Mouse (Mus musculus) ovary, adult 18-20 months (tissue): ENCODE data around the gene Hnrnpa0.

Source experiments
- DNase-seq: peaks from one replicate; pipeline ENCODE4 v3.0.0; 2022; ENCODE audit warnings: low spot score, mixed read lengths

The Hnrnpa0 gene

GRCm38 (mm10) chr13:58126862-58127765 is 1.2 kb downstream of the Hnrnpa0 start:
- no peak for DNase-seq

DNA sequence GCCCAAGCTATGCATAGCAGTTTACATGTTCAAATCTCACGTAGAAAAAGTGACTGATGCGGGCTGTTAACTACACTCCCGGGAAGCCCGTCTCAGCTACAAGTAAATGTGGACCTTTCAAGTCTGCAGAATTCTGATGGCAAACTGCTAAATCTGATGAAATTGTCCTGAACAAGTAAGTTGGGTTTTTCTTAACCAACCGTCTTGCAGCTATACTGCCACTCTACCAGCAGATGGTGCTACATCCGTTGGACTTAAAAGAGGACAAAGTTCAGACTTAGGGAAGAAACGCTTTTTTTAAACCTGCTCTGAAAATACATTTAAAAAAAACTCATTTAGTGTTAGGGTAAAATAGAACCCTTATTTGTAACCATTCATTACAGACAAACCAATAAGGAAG is 2.2 kb downstream of the Hnrnpa0 start:
- DNase-seq = no peak

DNA sequence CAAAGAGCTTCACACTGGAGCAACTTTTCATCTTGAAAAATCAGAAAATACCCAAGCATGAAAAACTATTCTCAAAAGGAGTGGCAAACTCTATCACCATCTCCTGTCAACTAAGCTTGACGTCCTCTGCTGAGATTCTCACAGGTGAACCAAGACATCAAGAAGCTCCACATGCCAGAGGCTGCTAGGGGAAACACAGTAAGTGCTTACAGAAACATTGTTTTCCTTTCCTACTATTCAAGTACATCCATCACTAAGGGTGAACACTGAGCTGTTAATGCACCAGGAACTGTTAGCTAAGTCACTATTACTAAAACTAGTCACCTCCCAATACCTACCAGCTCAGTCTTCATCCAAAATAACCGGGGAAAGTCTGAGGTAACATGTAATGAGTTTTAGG is 3.4 kb downstream of the Hnrnpa0 start:
- no peak for DNase-seq

DNA sequence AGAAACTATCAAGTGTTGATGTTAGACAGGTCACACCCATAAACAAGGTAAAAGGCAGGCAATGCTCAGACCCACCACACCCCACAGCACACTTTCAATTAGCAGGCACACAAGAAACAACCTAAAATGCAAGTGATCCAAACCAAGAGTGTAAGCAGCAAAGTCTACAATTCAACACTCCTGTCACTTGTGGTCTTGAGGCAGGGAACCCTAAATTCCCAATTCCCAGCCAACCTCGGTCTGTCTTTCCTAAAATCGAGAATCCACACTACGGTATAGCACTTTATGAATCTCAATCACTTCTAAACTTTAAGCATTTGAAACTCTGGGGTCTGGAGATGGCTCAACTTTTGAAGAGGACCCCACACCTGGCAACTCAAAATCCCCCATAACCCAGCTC is 4.1 kb downstream of the Hnrnpa0 start:
- no peak for DNase-seq

DNA sequence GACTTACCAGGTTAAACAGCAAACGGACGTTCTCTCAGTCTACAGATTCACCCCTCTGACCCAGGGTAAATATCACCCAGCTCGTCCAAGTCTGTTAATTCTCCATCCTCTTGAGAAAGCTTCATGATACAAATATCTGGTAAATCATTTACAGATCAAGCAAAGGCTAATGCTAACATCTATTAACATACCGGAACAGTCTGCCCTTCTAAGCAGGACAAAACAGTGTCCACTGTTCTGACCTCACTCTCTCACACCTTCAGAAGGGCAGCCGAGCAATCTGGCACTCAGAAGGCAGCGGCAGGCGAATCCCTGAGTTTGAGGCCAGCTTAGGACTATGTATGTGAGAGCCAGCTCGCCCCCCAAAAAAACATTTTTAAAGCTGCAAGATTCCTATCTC is 5.0 kb downstream of the Hnrnpa0 start:
- DNase-seq = no peak

DNA sequence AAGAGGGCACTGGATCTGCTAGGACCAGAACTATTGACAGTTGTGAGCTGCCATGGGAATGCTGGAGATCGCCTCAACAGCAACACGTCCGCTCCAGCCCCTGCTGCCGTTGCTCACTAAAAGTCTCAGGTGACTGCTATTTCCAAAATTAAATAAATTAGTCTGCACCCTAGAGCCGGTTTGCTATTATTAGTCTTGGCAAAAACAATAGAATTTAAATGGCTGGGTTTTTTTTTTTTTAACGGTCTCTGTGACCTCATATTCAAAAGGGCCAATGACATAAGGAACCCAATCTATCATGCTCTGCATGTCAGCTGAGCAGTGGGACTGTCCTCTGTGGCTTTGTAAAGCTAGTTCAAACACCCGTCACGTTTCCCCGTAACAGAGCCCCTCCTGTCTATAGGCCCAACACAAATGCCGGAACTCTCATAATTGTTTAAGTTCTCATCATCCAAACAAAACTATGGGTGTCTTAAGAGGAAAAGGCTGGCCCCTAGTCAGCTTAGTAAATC is 5.5 kb downstream of the Hnrnpa0 start:
- DNase-seq = no peak

DNA sequence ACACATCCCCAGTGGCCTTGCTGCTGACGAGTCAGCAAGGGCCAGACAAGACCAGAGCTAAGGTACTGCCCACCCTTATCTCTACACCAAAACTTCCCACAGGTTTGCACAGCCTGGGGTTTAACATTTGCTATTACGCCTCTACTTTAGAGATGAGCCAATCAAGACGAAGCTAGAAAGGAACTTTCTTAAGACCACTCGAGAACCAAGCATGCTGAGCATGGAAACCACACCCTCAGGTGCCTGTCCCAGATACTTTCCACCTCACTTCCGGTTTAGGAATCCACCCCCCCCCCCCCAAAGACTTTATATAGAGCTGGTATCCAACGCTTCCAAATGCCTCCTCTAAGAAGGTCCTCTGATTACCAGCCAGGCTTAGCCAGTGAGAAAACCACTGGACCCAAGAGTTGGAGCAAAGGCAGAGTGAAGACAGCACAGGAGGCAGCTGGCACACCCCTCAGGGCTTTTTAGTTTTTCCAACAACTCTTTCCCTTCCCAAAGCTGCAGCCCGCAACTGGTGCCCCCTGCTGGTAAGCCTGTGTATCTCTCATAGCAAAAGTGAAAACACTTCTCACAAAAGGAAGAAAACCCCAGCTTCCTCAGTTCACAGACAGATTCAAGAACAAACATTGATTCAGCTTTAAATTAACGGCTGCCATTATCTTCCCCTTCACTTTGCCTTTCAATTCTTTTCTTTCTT is 10.9 kb downstream of the Hnrnpa0 start:
- DNase-seq = no peak

- DNase-seq = no peak
Observed at GRCm38 (mm10) chr13:58116801-58117200, 11.6 kb downstream of the Hnrnpa0 start.

- DNase-seq = no peak
Observed at GRCm38 (mm10) chr13:58115227-58115626, 13.1 kb downstream of the Hnrnpa0 start.

- peak; percentile 43 for DNase-seq
Observed at GRCm38 (mm10) chr13:58113061-58113900, 15.1 kb downstream of the Hnrnpa0 start, which contains the start of gene Klhl3. Klhl3 (minus strand) TSS chr13:58113592.

GRCm38 (mm10) chr13:58112601-58113041 is 15.7 kb downstream of the Hnrnpa0 start:
- DNase-seq = no peak

DNA sequence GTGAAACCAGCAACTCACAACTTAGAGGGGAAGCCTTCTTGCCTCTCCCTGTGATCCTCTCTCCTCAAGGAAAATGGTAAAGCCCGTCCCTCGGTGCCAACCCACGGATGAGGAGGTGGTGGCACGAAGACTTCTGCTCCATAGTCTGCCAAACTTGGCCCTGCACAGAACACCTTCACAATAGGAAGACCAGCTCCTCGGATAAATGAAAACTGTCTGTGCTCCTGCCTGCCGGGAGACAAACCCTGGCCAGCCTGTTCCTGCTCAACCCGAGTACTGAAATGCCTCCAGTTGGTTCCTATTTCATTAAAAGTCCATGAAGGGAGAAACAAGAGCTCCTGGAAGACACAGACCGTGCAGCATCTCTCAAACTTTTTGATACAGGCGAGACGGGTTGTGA is 16.2 kb downstream of the Hnrnpa0 start:
- no peak for DNase-seq

- DNase-seq = no peak
Observed at GRCm38 (mm10) chr13:58111306-58111705, 17.1 kb downstream of the Hnrnpa0 start.

GRCm38 (mm10) chr13:58090643-58091042 is 37.7 kb downstream of the Hnrnpa0 start:
- DNase-seq = peak; percentile 69

DNA sequence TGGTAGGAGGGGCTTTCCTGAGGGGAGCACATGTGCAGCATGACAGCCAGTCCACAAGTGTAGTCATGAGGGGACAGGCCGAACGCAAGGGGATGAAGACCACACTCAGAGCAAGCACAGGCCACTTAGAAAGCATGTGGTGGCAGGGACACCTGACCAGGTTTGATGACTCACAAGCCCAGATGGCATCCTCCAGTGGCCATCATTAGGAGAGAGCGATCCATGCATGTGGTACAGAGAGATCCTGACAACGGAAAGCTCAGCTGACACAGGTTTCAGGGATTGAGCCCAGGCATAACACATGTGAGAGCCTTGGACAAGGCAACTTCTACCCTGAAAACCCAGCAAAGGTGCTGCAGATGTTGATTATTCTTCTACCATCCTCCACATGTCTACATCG is 44.0 kb downstream of the Hnrnpa0 start:
- DNase-seq = no peak

GRCm38 (mm10) chr13:58083521-58083920 is 44.8 kb downstream of the Hnrnpa0 start:
- DNase-seq = no peak

GRCm38 (mm10) chr13:58083048-58083447 is 45.3 kb downstream of the Hnrnpa0 start:
- DNase-seq = no peak

DNA sequence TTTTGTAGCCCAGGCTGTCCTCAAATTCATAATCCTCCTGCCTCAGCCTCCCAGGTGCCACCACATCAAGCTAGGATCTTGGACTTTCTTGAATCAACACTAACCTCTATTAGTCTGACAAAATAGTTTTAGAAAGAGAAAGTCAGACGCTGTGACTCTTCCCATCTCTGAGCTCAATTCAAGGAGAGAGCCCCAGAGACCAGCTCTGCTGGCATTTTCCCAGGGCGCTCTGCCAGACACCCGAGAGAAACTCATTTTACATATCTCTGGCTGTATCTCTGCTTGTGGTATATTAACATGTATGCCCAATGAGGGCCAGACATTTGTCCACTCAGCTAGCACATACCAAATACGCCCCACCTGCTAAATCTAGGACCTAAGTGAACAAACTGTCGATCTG is 50.0 kb downstream of the Hnrnpa0 start:
- DNase-seq = no peak
